Mouse (Mus musculus) midbrain, embryonic 12.5 days (tissue): Measurements from ENCODE around the gene B3gnt3. TPM values are rescaled to one million over a fixed set of nuclear protein-coding genes. Genes with fewer than 3 reads are reported as not detected.
"Not testable (repeated sequence)": the region's sequence is repeated elsewhere in the genome, so short reads cannot be mapped to it uniquely, and the experiment has no call there.

Source experiments
- ATAC-seq: fragments of 200-750 bp; cut with Nextera tagmentation; 2 replicates; pipeline ENCODE4 v1.8.0; 2017; ENCODE audit warnings: low read depth, moderate TSS enrichment, moderate library complexity; ENCODE audit not compliant: low FRiP score
- H3K27ac ChIP-seq: fragments of 300-500 bp; sonication (generic); replicated peaks from 2 replicates; pipeline ENCODE4 v1.5.1; 2016; ENCODE audit warnings: mild to moderate bottlenecking
- H3K27me3 ChIP-seq: fragments of 300-500 bp; sonication (generic); 2 replicates; pipeline ENCODE4 v1.6.1; 2016; ENCODE audit warnings: mild to moderate bottlenecking
- H3K36me3 ChIP-seq: fragments of 300-500 bp; sonication (generic); 2 replicates; pipeline ENCODE4 v1.6.1; 2016
- H3K4me1 ChIP-seq: fragments of 300-500 bp; sonication (generic); 2 replicates; pipeline ENCODE4 v1.6.1; 2016
- H3K4me2 ChIP-seq: fragments of 300-500 bp; sonication (generic); replicated peaks from 2 replicates; pipeline ENCODE4 v1.6.1; 2016; ENCODE audit warnings: mild to moderate bottlenecking, moderate library complexity
- H3K4me3 ChIP-seq: fragments of 300-500 bp; sonication (generic); 2 replicates; pipeline ENCODE4 v1.5.1; 2016; ENCODE audit warnings: mild to moderate bottlenecking
- H3K9ac ChIP-seq: fragments of 300-500 bp; sonication (generic); replicated peaks from 2 replicates; pipeline ENCODE4 v1.6.1; 2016; ENCODE audit warnings: mild to moderate bottlenecking, moderate library complexity
- H3K9me3 ChIP-seq: fragments of 300-500 bp; sonication (generic); 2 replicates; pipeline ENCODE4 v1.6.1; 2016; ENCODE audit warnings: mild to moderate bottlenecking
- WGBS: fragments of 180-500 bp; shearing (Covaris S2); methylation state at CpG from one replicate; pipeline ENCODE4 v1.1.7; 2016; 5-methylcytosine and 5-hydroxymethylcytosine counted together
- polyA plus RNA-seq: library from polyadenylated mRNA; unstranded; fragments of >200 nt; fragmentation: Nextera tagmentation; extraction: Ambion mirVana; gene quantifications from 2 replicates; pipeline ENCODE4 v1.2.1, GENCODE M21; 2016

Gene B3gnt3
- 0.55 and 0.66 TPM in 2 replicates for polyA plus RNA-seq

- no peak for ATAC-seq
- Histone ChIP-seq H3K27me3 (peaks cover 81% of the 10 kb centered on the region), H3K4me3 (0 out of 2 replicates have a peak within 1 kb of the TSS, but pooled peaks have one; percentile 0), H3K9me3 (no peaks in the 10 kb centered on the region), H3K9ac (no peak within 1 kb of the TSS; the same call in 1 of the 2 replicates), H3K4me2 (0 out of 2 replicates have a peak within 1 kb of the TSS, but pooled peaks have one; percentile 4), H3K36me3 (no peaks in the 10 kb centered on the region), H3K4me1 (peaks cover 5% of the 10 kb centered on the region; the same call in 1 of the 2 replicates), H3K27ac (no peak within 1 kb of the TSS)
- 24% methylated on average over 33 of the region's 34 CpGs for WGBS
These were observed at the start of gene B3gnt3 for GRCm38 (mm10) chr8:71701414-71702086. TSS of gene B3gnt3 (minus strand) at chr8:71701789.

- H3K4me3 ChIP-seq, H3K4me1 ChIP-seq, H3K36me3 ChIP-seq, ATAC-seq, H3K27ac ChIP-seq, H3K9ac ChIP-seq, H3K4me2 ChIP-seq, H3K27me3 ChIP-seq, H3K9me3 ChIP-seq: not testable (repeated sequence)
- 82% methylated on average over 6 of the region's 6 CpGs for WGBS
These were observed 47.9 kb upstream of the B3gnt3 start for GRCm38 (mm10) chr8:71749321-71750075.

GRCm38 (mm10) chr8:71747082-71747481 is 45.5 kb upstream of the B3gnt3 start:
- not testable (repeated sequence) for H3K36me3 ChIP-seq, ATAC-seq, H3K27ac ChIP-seq, H3K9ac ChIP-seq, H3K9me3 ChIP-seq, H3K4me1 ChIP-seq, H3K27me3 ChIP-seq, H3K4me3 ChIP-seq, H3K4me2 ChIP-seq

GRCm38 (mm10) chr8:71745322-71745721 is 43.7 kb upstream of the B3gnt3 start:
- peaks cover 17% of the 10 kb centered on the region; the same call in 1 of the 2 replicates for H3K27me3 ChIP-seq
- H3K9ac ChIP-seq, result no peak overlapping the region
- no peak overlapping the region for H3K4me2 ChIP-seq
- H3K36me3 ChIP-seq, result no peaks in the 10 kb centered on the region
- H3K4me3 ChIP-seq, result no peak overlapping the region
- ATAC-seq, result no peak
- no peak overlapping the region for H3K27ac ChIP-seq
- peaks cover 7% of the 10 kb centered on the region for H3K4me1 ChIP-seq
- H3K9me3 ChIP-seq, result no peaks in the 10 kb centered on the region
- 78% methylated on average over 1 of the region's 1 CpGs for WGBS

GRCm38 (mm10) chr8:71742783-71743182 is 41.2 kb upstream of the B3gnt3 start:
- Histone ChIP-seq H3K27me3 (peaks cover 17% of the 10 kb centered on the region; the same call in 1 of the 2 replicates), H3K4me1 (peaks cover 7% of the 10 kb centered on the region), H3K4me3 (no peak overlapping the region), H3K27ac (no peak overlapping the region), H3K9me3 (no peaks in the 10 kb centered on the region), H3K9ac (no peak overlapping the region), H3K4me2 (no peak overlapping the region), H3K36me3 (no peaks in the 10 kb centered on the region)
- 67% methylated on average over 2 of the region's 2 CpGs for WGBS
- no peak for ATAC-seq

GRCm38 (mm10) chr8:71741687-71742114 is 40.1 kb upstream of the B3gnt3 start:
- peaks cover 17% of the 10 kb centered on the region; the same call in 1 of the 2 replicates for H3K27me3 ChIP-seq
- H3K9me3 ChIP-seq, result no peaks in the 10 kb centered on the region
- peak overlapping the region; percentile 16; the same call in 1 of the 2 replicates for H3K4me3 ChIP-seq
- H3K9ac ChIP-seq, result no peak overlapping the region
- WGBS, result 3% methylated on average over 19 of the region's 19 CpGs
- H3K4me1 ChIP-seq, result peaks cover 7% of the 10 kb centered on the region
- peak overlapping the region; percentile 41 for H3K4me2 ChIP-seq
- H3K27ac ChIP-seq, result no peak overlapping the region
- H3K36me3 ChIP-seq, result no peaks in the 10 kb centered on the region
- peak; percentile 49; the same call in 1 of the 2 replicates for ATAC-seq

- Histone ChIP-seq H3K36me3 (no peaks in the 10 kb centered on the region), H3K27me3 (peaks cover 17% of the 10 kb centered on the region; the same call in 1 of the 2 replicates), H3K4me3 (no peak overlapping the region), H3K9me3 (no peaks in the 10 kb centered on the region), H3K27ac (no peak overlapping the region), H3K4me1 (peaks cover 7% of the 10 kb centered on the region), H3K9ac (no peak overlapping the region), H3K4me2 (peak overlapping the region; percentile 41)
- WGBS, result 36% methylated on average over 3 of the region's 3 CpGs
- no peak for ATAC-seq
These were observed 39.6 kb upstream of the B3gnt3 start for GRCm38 (mm10) chr8:71741226-71741625.

GRCm38 (mm10) chr8:71738316-71738715 is 36.7 kb upstream of the B3gnt3 start:
- ATAC-seq, result not testable (repeated sequence)

GRCm38 (mm10) chr8:71731652-71732230 is 30.2 kb upstream of the B3gnt3 start:
- H3K4me1 ChIP-seq, result peaks cover 14% of the 10 kb centered on the region
- H3K9me3 ChIP-seq, result no peaks in the 10 kb centered on the region
- no peak overlapping the region for H3K9ac ChIP-seq
- peaks cover 14% of the 10 kb centered on the region for H3K27me3 ChIP-seq
- WGBS, result 44% methylated on average over 3 of the region's 3 CpGs
- no peak overlapping the region for H3K4me2 ChIP-seq
- H3K4me3 ChIP-seq, result no peak overlapping the region
- no peak for ATAC-seq
- no peak overlapping the region for H3K27ac ChIP-seq
- no peaks in the 10 kb centered on the region for H3K36me3 ChIP-seq

More at GRCm38 (mm10) chr8:71738316-71738715, 36.7 kb upstream of the B3gnt3 start:
- not testable (repeated sequence) for H3K27ac ChIP-seq, H3K4me2 ChIP-seq, H3K9ac ChIP-seq, H3K36me3 ChIP-seq, H3K9me3 ChIP-seq, H3K4me1 ChIP-seq, H3K4me3 ChIP-seq
- peaks cover 17% of the 10 kb centered on the region; the same call in 1 of the 2 replicates for H3K27me3 ChIP-seq

GRCm38 (mm10) chr8:71728826-71729620 is 27.4 kb upstream of the B3gnt3 start:
- peak; percentile 20; the same call in 1 of the 2 replicates for ATAC-seq
- WGBS, result 5% methylated on average over 16 of the region's 16 CpGs
- no peaks in the 10 kb centered on the region for H3K9me3 ChIP-seq
- H3K36me3 ChIP-seq, result no peaks in the 10 kb centered on the region
- peaks cover 21% of the 10 kb centered on the region for H3K27me3 ChIP-seq
- H3K9ac ChIP-seq, result peak overlapping the region; percentile 45
- H3K4me2 ChIP-seq, result peak overlapping the region; percentile 58
- H3K27ac ChIP-seq, result peak overlapping the region; percentile 70
- peaks cover 28% of the 10 kb centered on the region for H3K4me1 ChIP-seq
- peak overlapping the region; percentile 35 for H3K4me3 ChIP-seq

- H3K4me2 ChIP-seq, result peak overlapping the region; percentile 58
- peaks cover 29% of the 10 kb centered on the region for H3K4me1 ChIP-seq
- H3K27me3 ChIP-seq, result peaks cover 22% of the 10 kb centered on the region
- H3K4me3 ChIP-seq, result peak overlapping the region; percentile 35
- whole genome bisulfite sequencing, result 5% methylated on average over 20 of the region's 21 CpGs
- peak; percentile 42 for ATAC-seq
- no peaks in the 10 kb centered on the region for H3K36me3 ChIP-seq
- no peaks in the 10 kb centered on the region for H3K9me3 ChIP-seq
- H3K9ac ChIP-seq, result peak overlapping the region; percentile 45
- peak overlapping the region; percentile 70 for H3K27ac ChIP-seq
These were observed 26.7 kb upstream of the B3gnt3 start for GRCm38 (mm10) chr8:71728240-71728785.
